In genomic region chr17:83527651-83528381, GRCm38 (mm10) we compare ENCODE assay signal across 7 mouse cellular contexts. TPM values are rescaled to one million over a fixed set of nuclear protein-coding genes. Genes with fewer than 3 reads are reported as not detected.
DNase-seq lines count a peak whose midpoint lies in the region; ATAC-seq and TF ChIP-seq lines count a peak whose summit lies in the region.

No protein-coding gene starts in this region.

- H3K27ac ChIP-seq in heart, embryonic 15.5 days: peak overlapping the region; percentile 77
- peak overlapping the region; percentile 45 for H3K27ac ChIP-seq in macrophage
- no peak overlapping the region for H3K27ac ChIP-seq in testis, adult 2 months (ENCODE audit: control insufficient read depth, insufficient read depth, low read depth, low read length)

- TF ChIP-seq POLR2A in testis, adult 2 months (IDR thresholded peaks at IDR 0.05; ENCODE audit: control insufficient read depth, low read depth, low read length): no peak

- H3K4me2 ChIP-seq in heart, embryonic 15.5 days: peak overlapping the region; percentile 66

- WGBS in heart, embryonic 15.5 days: 12% methylated on average over 17 of the region's 17 CpGs
- WGBS in macrophage (ENCODE audit: missing documents): 44% methylated on average over 17 of the region's 17 CpGs

- H3K4me1 ChIP-seq in heart, embryonic 15.5 days (replicated peaks): peaks cover 27% of the 10 kb centered on the region
- peaks cover 15% of the 10 kb centered on the region for H3K4me1 ChIP-seq in testis, adult 2 months (ENCODE audit: control insufficient read depth, insufficient read depth, low read length)

- DNase-seq in MN1 (ENCODE audit: low spot score): peak; percentile 83
- peak; percentile 79 for DNase-seq in embryo, embryonic 10.5 days (ENCODE audit: low spot score)
- peak; percentile 72 for DNase-seq in kidney, postnatal 10 days
- DNase-seq in frontal cortex, postnatal 25 days (ENCODE audit: low spot score in 2 of 2): no peak

- H3K79me2 ChIP-seq in macrophage (ENCODE audit: inconsistent target): no peaks in the 10 kb centered on the region

- no peaks in the 10 kb centered on the region for H3K9me3 ChIP-seq in heart, embryonic 15.5 days (replicated peaks)

- H3K27me3 ChIP-seq in heart, embryonic 15.5 days: no peaks in the 10 kb centered on the region
- no peaks in the 10 kb centered on the region for H3K27me3 ChIP-seq in testis, adult 2 months (ENCODE audit: control insufficient read depth, insufficient read depth, low read length)

- H3K36me3 ChIP-seq in heart, embryonic 15.5 days: no peaks in the 10 kb centered on the region
- no peaks in the 10 kb centered on the region for H3K36me3 ChIP-seq in macrophage (ENCODE audit: inconsistent target)
- H3K36me3 ChIP-seq in testis, adult 2 months (ENCODE audit: control insufficient read depth, insufficient read depth, low read length): no peaks in the 10 kb centered on the region

- H3K9ac ChIP-seq in heart, embryonic 15.5 days: peak overlapping the region; percentile 35

- ATAC-seq in heart, embryonic 15.5 days (replicated peaks; ENCODE audit: insufficient number of reproducible peaks, insufficient read depth, low FRiP score, low read depth): peak; percentile 83

- peak overlapping the region; percentile 36 for H3K4me3 ChIP-seq in heart, embryonic 15.5 days
- no peak overlapping the region for H3K4me3 ChIP-seq in macrophage (ENCODE audit: inconsistent target)
- H3K4me3 ChIP-seq in testis, adult 2 months (ENCODE audit: control insufficient read depth, low read depth, low read length): peak overlapping the region; percentile 12

- TF ChIP-seq CTCF in testis, adult 2 months (IDR thresholded peaks at IDR 0.05; ENCODE audit: control insufficient read depth, insufficient read depth, insufficient replicate concordance, low read depth, low read length): no peak

RNA-seq across cellular contexts. Expression of gene Cox7a2l, which starts 10.7 kb away (rescaled TPM):
- polyA plus RNA-seq in heart, embryonic 15.5 days (2015; fragmentation: Nextera tagmentation; extraction: Ambion mirVana): 198 and 222 TPM in 2 replicates
- total RNA-seq in macrophage (2018; cell fraction: chromatin; rRNA removed): 10 to 100 TPM; 13.1 to 58.2 (median 26.5) TPM
- total RNA-seq in macrophage (2018; cell fraction: cytosol; rRNA removed): 100 to 1,000 TPM; 199 to 437 (median 275) TPM
- 10 to 100 TPM; 34.4 to 87.7 (median 65.8) TPM for total RNA-seq in macrophage (2018; cell fraction: nucleus; rRNA removed)
- polyA plus RNA-seq in macrophage (2018): 189 to 404 TPM (median 238 TPM) in 3 replicates
- polyA plus RNA-seq in testis, adult 2 months (2012; rRNA removed): 80.0 and 82.3 TPM in 2 replicates

Comparison
In these comparisons a context has a peak if more than half of its experiments do, and no peak if none do; other contexts are left out.
1. DNase-seq: peak in MN1 (single experiment), embryo, embryonic 10.5 days (single experiment) and kidney, postnatal 10 days (single experiment); none in frontal cortex, postnatal 25 days (0 of 2).